Mouse (Mus musculus) bone marrow, adult 2 months (tissue): ENCODE measurements around the gene Myh14.
A peak's percentile ranks its signal among the peaks of the same experiment; 100 is the strongest.

ENCODE experiments used
- CTCF ChIP-seq: fragments of 200-500 bp; IDR thresholded peaks from 2 replicates; pipeline ENCODE4 v1.5.1; 2011; ENCODE audit warnings: low read length, control low read depth; ENCODE audit not compliant: control insufficient read depth, insufficient read depth
- POLR2A ChIP-seq: fragments of 200-500 bp; IDR thresholded peaks from 2 replicates; pipeline ENCODE4 v1.6.1; 2011; ENCODE audit warnings: low read depth, mild to moderate bottlenecking, control low read depth, low read length, borderline replicate concordance; ENCODE audit not compliant: control insufficient read depth

- peak; percentile 91 for TF ChIP-seq POLR2A
- no peak for TF ChIP-seq CTCF
Observed at GRCm38 (mm10) chr7:44572213-44572701, 98.4 kb downstream of the Myh14 start, which contains the start of gene Napsa.
